Mouse (Mus musculus): ENCODE measurements around the gene Syt7.

DNA sequence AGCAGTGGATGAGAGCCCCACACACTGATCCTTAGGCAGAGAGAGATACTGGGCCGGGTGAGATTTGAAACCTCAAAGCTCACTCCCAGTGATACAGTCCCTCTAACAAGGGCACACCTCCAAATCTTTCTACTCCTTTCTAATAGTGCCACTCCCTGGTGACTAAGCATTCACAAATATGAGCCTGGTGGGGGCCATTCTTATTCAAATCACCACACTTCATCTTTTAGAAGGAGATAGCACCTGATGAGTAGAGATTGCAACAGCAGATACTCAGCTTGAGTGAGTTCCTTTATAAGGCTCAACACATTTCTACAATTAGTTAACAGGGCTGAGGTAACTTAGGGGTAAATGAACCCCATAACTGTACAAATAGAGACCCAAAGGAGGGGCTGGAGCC is 15.7 kb upstream of the Syt7 start:
- TF ChIP-seq CTCF (IDR thresholded peaks at IDR 0.05; ENCODE audit: control insufficient read depth, insufficient read depth, insufficient replicate concordance, low read depth, low read length) (no peak), POLR2A (IDR thresholded peaks at IDR 0.05; ENCODE audit: control insufficient read depth, low read depth, low read length) (no peak)
